Mouse (Mus musculus) 416B (cell line): ENCODE results near the gene Acot6.

ENCODE experiments used
- DNase-seq: peaks from one replicate; pipeline ENCODE4 v3.0.0; 2011; ENCODE audit warnings: low read depth

Gene Acot6

DNA sequence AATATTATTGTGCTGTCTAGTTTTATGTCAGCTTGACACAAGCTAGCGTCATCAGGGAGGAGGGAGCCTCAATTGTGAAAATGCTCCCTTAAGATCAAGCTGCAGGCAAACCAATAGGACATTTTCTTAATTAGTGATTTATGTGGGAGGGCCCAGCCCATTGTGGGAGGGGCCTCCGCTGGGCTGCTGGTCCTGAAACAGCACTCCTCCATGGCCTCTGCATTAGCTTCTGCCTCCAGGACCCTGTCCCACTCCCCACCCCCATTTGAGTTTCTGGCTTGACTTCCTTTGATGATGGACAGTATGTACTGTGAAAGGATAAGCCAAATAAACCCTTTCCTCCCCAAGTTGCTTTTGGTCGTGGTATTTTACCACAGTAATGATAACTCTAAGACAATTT lies 6.6 kb downstream of the Acot6 start:
- DNase-seq: no peak

DNA sequence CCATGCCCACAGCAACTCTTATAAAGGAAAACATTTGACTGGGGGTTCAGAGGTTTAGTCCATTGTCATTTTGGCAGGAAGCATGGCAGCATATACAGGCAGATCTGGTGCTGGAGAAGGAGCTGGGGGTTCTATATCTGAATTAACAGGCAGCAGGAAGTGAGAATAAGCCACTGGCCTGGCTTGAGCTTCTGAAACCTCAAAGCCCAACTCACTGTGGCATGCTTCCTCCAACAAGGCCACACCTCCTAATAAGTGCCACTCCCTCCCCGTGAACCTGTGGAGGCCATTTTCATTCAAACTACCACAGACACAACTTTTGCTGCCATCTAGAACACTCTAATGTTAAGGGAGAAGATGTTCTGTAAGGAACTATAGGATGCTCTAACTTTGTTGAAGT lies 7.2 kb downstream of the Acot6 start:
- peak; percentile 83 for DNase-seq

DNA sequence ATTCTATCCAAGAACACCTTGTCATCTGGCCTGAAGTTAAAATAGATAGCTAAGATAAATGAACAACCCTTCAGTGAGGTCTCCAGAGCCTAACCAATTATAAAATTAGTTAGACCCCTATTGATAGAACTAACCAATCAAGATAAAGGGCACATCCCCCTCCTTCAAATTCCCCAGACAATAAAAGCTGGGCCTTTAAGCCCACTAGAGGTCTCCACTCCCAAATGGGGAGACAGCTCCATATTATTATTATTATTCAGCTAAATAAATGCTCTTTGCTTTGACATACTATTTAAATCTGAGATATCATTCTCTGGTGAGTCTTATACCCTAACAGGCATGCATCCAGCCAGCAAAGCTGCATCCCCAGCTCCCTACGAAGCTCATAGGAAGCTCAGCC lies 9.5 kb downstream of the Acot6 start:
- DNase-seq: no peak

- no peak for DNase-seq
These were observed 10.4 kb downstream of the Acot6 start for GRCm38 (mm10) chr12:84110814-84111213.

DNA sequence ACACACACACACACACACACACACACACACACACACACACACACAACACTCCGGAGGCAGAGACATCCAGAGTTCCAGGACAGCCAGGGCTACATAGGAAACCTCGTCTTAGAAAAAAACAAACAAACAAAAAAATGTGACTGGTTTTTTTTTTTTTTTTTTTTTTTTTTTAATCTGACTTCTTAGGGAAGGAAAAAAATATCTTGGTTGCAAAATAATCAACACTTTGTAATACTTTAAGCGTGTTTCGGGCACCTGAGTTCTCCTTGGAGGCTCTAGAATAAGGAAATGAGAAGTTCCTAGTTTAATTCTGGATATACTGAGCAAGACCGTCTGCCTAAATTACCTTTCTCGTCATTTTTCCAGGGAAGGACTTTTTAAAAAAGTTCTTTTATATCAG lies 13.2 kb downstream of the Acot6 start:
- no peak for DNase-seq

DNA sequence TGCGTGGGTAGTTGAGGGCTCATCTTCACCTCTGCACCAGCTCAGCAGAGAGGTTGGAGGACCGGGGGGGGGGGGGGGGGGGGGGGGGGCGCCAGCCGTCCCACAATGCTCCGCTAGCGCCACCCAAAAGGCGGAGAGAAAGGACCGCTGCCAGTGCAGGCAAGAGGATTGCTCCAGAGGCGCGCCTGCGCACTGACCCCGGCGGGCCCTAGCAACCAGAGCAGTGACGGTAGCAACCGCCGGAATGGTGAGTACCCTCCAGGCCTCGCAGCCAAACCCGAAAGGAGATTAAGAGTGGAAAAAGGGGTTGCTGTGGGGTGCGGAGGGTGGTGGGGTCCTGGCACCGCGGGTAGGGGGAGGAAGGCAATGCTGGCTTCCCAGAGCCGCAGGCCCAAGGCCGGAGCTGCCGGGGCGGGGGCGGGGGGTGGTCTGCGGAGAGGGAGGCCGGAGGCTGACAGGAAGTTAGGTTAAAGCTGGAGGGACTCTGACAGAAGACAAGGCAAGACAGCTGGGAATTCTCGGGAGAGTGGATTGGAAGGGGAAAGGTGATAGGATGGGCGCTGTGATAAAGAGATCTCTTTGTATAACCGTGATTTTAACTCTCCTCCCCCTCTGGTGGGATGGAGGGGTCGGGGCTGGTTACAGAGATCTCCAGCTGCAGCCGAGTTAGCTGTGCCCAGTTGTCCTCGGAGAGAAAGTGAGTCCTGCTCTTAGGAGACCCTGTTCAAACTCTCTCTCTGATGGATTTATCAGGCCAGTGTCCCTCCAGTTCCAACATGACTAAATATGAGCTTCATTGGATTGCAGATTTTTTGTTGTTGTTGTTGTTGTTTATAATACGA lies 13.9 kb downstream of the Acot6 start, which contains the start of gene Dnal1:
Gene Dnal1 (plus strand): TSS at position 214 of the 842 bp plus-strand sequence.
- peak; percentile 91 for DNase-seq

DNA sequence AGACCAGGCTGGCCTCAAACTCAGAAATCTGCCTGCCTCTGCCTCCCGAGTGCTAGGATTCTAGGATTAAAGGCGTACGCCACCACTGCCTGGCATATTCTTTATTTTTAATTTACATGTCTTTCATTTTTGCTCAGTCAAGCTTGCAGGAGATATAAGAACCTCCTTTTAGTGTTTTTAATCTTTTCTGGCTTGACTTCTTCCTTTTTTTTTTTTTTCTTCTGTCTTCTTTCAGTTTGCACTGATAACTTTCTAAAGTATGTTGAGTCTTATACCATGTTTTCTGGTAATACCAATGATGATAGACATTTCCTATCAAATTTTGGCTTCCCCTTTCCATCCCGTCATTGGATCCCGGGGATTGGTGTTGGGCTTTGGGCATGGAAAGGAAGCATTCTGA lies 19.1 kb downstream of the Acot6 start:
- DNase-seq: no peak

DNA sequence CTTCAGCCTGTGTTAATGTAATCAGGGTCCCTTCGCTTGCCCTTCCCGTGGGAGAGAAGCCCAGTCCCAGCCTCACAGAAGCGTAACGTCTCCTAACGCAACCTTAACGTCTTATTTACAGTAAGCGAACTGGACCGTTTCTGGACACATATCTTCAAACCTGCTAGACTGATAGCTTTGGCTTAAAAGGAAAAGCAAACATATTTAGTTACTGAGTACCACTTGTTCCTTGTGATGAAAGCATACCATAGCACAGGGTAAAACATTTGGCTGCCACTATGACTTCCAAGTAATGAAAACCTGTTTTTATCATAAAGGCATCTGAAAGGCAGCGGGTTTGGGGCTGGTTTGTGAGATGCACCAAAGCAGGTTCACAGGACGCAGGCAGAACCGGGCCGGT lies 25.4 kb downstream of the Acot6 start:
- no peak for DNase-seq

DNA sequence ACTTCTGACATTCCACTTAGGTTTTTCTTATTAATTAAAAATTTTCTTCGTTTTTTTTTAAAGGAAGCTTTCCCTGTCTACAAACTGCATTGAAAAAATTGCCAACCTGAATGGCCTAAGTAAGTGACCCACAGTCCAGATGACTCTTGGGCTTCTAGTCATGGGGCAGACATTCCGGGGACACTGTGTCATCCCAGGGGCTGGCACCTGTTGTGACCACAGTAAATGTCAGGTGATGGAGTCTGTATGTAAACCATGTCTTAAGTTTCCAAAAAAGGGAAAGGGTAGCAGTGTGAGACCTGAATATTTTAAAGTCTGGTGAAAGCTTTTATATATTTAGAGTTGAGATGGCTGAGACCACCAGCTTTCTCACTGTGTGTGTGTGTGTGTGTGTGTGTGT lies 26.4 kb downstream of the Acot6 start:
- DNase-seq: no peak

- DNase-seq: no peak
These were observed 28.1 kb downstream of the Acot6 start for GRCm38 (mm10) chr12:84128576-84128975.

GRCm38 (mm10) chr12:84129931-84130330 lies 29.5 kb downstream of the Acot6 start:
- DNase-seq: peak; percentile 61

- peak; percentile 49 for DNase-seq
These were observed 31.8 kb downstream of the Acot6 start for GRCm38 (mm10) chr12:84132265-84132664.

GRCm38 (mm10) chr12:84137131-84137530 lies 36.7 kb downstream of the Acot6 start:
- no peak for DNase-seq

DNA sequence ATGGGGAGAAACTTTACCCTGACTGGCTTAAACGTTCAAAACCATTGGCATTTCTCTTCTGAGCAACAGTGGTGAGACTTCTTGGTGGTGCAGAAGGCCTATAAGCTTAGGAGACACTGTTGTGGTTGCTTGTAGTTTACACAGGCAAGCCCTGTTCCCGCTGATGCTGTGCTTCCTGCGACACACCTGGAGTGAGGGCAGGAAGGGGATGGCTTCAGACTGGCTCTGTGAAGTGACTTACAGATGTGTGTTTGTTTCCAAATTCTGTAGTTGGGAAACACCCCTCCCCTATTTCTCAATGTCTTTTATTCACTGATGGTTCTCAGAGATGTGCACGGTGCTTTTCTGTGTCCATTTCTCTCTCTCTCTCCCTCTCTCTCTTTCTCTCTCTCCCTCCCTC lies 39.7 kb downstream of the Acot6 start:
- DNase-seq: peak; percentile 20

DNA sequence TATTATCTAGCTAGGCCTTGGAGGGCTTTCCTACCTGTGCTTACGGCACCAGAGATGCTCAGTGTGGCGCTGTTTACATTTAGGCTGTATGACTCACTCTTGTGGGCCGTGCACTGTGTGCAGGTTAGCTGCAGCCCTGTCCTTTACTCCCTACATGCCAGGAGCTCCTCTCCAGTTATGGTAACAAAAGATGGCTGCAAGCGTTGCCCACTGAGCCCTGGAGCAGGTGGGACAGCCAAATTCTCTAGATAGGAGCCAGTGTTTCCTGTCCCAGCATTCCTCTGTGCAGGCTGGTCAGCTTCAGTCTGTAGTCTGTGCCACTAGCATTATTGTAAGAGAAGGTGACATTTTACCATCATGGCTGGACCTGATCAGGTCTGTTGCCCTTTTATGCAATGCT lies 40.8 kb downstream of the Acot6 start:
- no peak for DNase-seq

DNA sequence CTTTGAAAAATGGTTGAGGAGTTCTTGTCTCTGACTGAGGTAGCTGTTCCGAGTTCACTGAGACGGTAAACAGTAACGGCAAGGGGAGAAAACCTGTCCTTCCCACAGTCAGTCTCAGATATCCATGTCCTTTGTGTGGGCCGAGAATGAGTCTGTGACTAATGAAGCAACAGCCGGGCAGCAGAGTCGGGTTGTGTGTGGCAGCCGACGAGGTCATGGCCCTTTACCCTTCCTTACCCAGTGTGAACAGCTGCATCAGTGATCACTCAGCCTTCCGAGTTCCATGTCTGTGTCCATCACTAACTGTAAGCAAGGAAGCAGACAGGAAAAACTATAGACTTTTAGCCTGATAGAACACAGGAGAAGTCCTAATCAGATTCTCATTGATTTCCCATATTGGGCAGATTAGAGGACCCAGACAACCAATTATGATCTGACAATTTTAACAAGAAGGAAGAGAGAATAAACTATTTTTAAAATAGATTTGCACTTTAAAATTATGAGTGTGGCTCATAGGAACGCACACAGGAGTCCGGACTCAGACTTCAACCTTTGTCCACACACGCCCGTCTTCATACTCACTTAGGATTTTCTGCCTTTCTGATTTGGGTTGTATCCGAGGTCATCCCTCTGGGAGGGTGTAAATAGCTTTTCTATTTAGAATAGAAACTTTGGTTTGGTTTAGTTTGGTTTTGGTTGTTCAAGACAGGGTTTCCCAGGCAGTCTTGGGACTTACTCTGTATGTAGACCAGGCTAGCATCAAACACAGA lies 42.0 kb downstream of the Acot6 start:
- DNase-seq: no peak

DNA sequence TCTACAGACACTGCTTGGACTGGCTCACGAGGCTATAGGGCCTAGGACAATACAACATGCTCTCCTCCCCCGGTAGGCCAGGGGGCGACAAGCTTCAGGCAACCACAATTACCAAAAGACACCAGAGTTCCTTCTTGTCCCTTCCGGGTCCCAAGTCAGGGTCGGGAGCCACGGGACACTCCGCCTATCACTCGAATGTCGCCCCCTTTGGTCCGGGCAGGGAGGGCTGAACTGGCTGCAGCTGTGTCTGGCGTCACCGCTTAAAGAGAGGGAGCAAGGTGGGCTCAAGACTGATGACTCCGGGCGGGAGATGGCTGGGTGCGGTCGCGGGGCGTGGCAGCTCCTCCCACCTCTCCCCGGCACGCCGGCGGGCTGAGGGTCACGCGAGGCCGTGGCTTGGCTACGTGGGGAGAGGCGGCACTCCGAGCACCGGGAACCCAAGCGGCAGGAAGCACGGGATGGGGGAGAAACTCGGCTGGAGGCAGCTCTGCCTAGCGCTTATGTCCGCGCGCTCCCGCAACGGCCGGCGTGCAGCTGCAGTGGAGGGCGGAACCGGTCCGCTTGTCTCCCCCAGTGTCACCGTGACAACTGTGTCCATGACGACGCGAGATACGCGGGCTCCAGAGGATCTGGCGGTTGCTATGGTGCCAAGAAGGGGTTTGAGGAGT lies 47.6 kb downstream of the Acot6 start, which contains the start of gene Pnma1:
Gene Pnma1 (minus strand): TSS at position 536 of the 668 bp plus-strand sequence.
- no peak for DNase-seq

- DNase-seq: no peak
These were observed 48.2 kb downstream of the Acot6 start for GRCm38 (mm10) chr12:84148622-84149012.

DNA sequence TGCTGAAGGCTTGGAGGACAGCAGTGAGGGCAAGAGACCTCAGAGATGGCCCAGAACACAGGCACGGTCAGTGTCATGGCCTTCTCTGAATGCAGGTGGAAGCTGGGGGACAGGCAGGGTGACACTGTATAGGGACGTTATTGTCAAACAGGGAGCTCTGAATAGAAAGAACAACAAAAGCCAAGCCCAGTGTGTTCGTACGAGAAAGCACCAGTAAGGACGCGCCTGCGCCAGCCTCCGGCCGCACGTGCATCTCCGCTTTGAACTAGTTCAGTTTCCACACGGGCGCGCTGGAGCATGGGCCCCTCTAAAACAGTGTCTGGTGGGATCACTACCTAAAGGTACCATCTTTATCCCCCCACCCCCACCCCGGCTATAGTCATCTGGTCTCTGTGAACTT lies 49.5 kb downstream of the Acot6 start:
- DNase-seq: no peak

- DNase-seq: peak; percentile 58
These were observed 50.5 kb downstream of the Acot6 start for GRCm38 (mm10) chr12:84150976-84151375.

DNA sequence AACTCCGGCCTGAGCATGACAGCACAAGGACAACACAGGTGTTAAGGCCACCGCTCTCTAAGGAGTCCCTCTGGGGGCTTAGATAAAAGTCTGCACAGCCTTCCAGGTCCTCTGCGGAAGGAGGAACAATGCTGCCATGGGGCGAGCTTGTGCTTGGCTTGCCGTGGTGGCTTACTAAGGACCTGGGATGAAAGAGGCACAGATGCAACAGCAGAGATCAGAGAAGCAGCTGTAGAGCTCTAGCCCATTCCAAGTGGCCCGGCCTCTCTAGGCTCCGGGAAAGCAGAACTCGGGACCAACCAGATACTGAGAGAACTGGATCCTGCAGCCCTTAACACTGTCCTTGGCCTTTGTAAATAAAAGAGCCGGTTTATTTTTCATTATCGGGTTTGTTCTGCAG lies 51.5 kb downstream of the Acot6 start:
- DNase-seq: no peak

- no peak for DNase-seq
These were observed 52.1 kb downstream of the Acot6 start for GRCm38 (mm10) chr12:84152352-84153190.
